ENCODE assay signal across 18 mouse cellular contexts in genomic region chr10:90531813-90532212, GRCm38 (mm10).
A peak's percentile ranks its signal among the peaks of the same experiment; 100 is the strongest.
DNase-seq lines count a peak whose midpoint lies in the region; ATAC-seq and TF ChIP-seq lines count a peak whose summit lies in the region.
"Had no signal": no experiment of that assay in that cellular context is flagged by ENCODE, and none has a peak within 500 bp of the region (broad histone marks: within the 10 kb centered on the region; RNA-seq: fewer than 3 reads in every experiment).

No protein-coding gene starts in this region.

- DNase-seq in neural tube, embryonic 10.5 days (ENCODE audit: extremely low spot score, low spot score), result no peak
- DNase-seq in brain, embryonic 14.5 days (ENCODE audit: low read depth), result peak; percentile 61
- no peak for DNase-seq in lung, postnatal 36 days
- DNase-seq in ovary, postnatal 14 days (ENCODE audit: low spot score), result no peak
- DNase-seq in cerebellum, adult 18-20 months, result no peak
- DNase-seq: adrenal gland, adult 2 months; cerebellum, adult 2 months; gastrocnemius, postnatal 36 days; heart, postnatal 36 days; lung, adult 2 months; right cerebral cortex, postnatal 4 days had no signal

- no peak overlapping the region for H3K4me3 ChIP-seq in neural tube, embryonic 14.5 days (ENCODE audit: low read depth, low read length)
- no peak overlapping the region for H3K4me3 ChIP-seq in hindbrain, embryonic 16.5 days (ENCODE audit: low read length)
- H3K4me3 ChIP-seq: erythroblast, embryonic 14.5 days had no signal

- H3K9me3 ChIP-seq in neural tube, embryonic 14.5 days (ENCODE audit: control insufficient read depth, low read length), result no peaks in the 10 kb centered on the region
- H3K9me3 ChIP-seq in hindbrain, embryonic 16.5 days (ENCODE audit: control insufficient read depth, low read length), result no peaks in the 10 kb centered on the region

- H3K4me1 ChIP-seq in neural tube, embryonic 14.5 days (ENCODE audit: control insufficient read depth, insufficient read depth, low read length), result no peaks in the 10 kb centered on the region
- no peaks in the 10 kb centered on the region for H3K4me1 ChIP-seq in hindbrain, embryonic 16.5 days (ENCODE audit: control insufficient read depth, insufficient read depth, low read depth, low read length)

- H3K4me2 ChIP-seq in neural tube, embryonic 14.5 days (ENCODE audit: low read depth, low read length), result no peak overlapping the region
- H3K4me2 ChIP-seq in hindbrain, embryonic 16.5 days (ENCODE audit: low read length), result no peak overlapping the region
- H3K4me2 ChIP-seq: heart, embryonic 11.5 days had no signal

- WGBS in neural tube, embryonic 14.5 days, result 36% methylated on average over 1 of the region's 1 CpGs
- 18% methylated on average over 1 of the region's 1 CpGs for WGBS in hindbrain, embryonic 16.5 days

- H3K27ac ChIP-seq in neural tube, embryonic 14.5 days (ENCODE audit: low read depth, low read length), result no peak overlapping the region
- H3K27ac ChIP-seq in hindbrain, embryonic 16.5 days (ENCODE audit: low read depth, low read length), result no peak overlapping the region; the same call in 1 of the 2 replicates
- H3K27ac ChIP-seq: kidney, postnatal 0 days; macrophage had no signal

- H3K36me3 ChIP-seq in neural tube, embryonic 14.5 days (ENCODE audit: control insufficient read depth, insufficient read depth, low read length), result no peaks in the 10 kb centered on the region
- H3K36me3 ChIP-seq in hindbrain, embryonic 16.5 days (ENCODE audit: control insufficient read depth, insufficient read depth, low read length), result no peaks in the 10 kb centered on the region

- ATAC-seq in neural tube, embryonic 14.5 days (ENCODE audit: low read depth), result peak; percentile 14; the same call in 1 of the 2 replicates
- 0 out of 2 replicates have a peak, but pooled peaks have one; percentile 45 for ATAC-seq in hindbrain, embryonic 16.5 days
- ATAC-seq: intestine, postnatal 0 days had no signal

- no peak for TF ChIP-seq CTCF in brain, embryonic 14.5 days (IDR thresholded peaks at IDR 0.05; ENCODE audit: borderline replicate concordance, extremely low read depth, insufficient read depth, insufficient read length)

- no peaks in the 10 kb centered on the region for H3K27me3 ChIP-seq in neural tube, embryonic 14.5 days (ENCODE audit: control insufficient read depth, insufficient read depth, low read length)
- H3K27me3 ChIP-seq in hindbrain, embryonic 16.5 days (replicated peaks; ENCODE audit: control insufficient read depth, insufficient read depth, low read length), result no peaks in the 10 kb centered on the region

- no peak for TF ChIP-seq POLR2A in brain, embryonic 14.5 days (IDR thresholded peaks at IDR 0.05; ENCODE audit: borderline replicate concordance, extremely low read depth, insufficient read depth, insufficient read length, poor library complexity, severe bottlenecking)

- H3K9ac ChIP-seq in neural tube, embryonic 14.5 days (replicated peaks; ENCODE audit: low read depth, low read length), result no peak overlapping the region
- H3K9ac ChIP-seq in hindbrain, embryonic 16.5 days (ENCODE audit: low read depth, low read length), result no peak overlapping the region
